Mouse (Mus musculus) megakaryocyte, embryonic 14.5 days (primary cell): ENCODE measurements around the gene Mark2. TPM values are rescaled to one million over a fixed set of nuclear protein-coding genes. Genes with fewer than 3 reads are reported as not detected.

Experiments
- H3K27me3 ChIP-seq: replicated peaks from 2 replicates; pipeline ENCODE3; 2012; ENCODE audit warnings: inconsistent platforms
- H3K36me3 ChIP-seq: replicated peaks from 2 replicates; pipeline ENCODE3; 2012; ENCODE audit warnings: low read length, inconsistent platforms, mixed read lengths
- H3K4me1 ChIP-seq: 2 replicates; pipeline ENCODE4 v1.6.1; 2012; ENCODE audit warnings: inconsistent platforms
- H3K4me3 ChIP-seq: replicated peaks from 2 replicates; pipeline ENCODE3; 2012; ENCODE audit warnings: moderate library complexity, mild to moderate bottlenecking, inconsistent platforms
- H3K9me3 ChIP-seq: 2 replicates; pipeline ENCODE4 v1.6.1; 2012; ENCODE audit warnings: inconsistent platforms
- FLI1 ChIP-seq: IDR thresholded peaks from 2 replicates; pipeline ENCODE4 v1.6.1; 2012; ENCODE audit warnings: low read length, inconsistent platforms, mixed read lengths
- GATA1 ChIP-seq: IDR thresholded peaks from 3 replicates; pipeline ENCODE4 v1.6.1; 2012; ENCODE audit warnings: mixed read lengths, low read length, inconsistent platforms, borderline replicate concordance
- polyA plus RNA-seq: library from polyadenylated mRNA; stranded (reverse); fragments of >175 nt; gene quantifications from 2 replicates; pipeline ENCODE4 v1.2.3, GENCODE M21; 2012; ENCODE audit warnings: low replicate concordance; ENCODE audit not compliant: insufficient read depth

The Mark2 gene
- polyA plus RNA-seq, 1 experiment = 179 TPM

- H3K9me3 ChIP-seq = 0 out of 2 replicates have a peak, but pooled peaks cover 3% of the 10 kb centered on the region
- H3K27me3 ChIP-seq = peaks cover 13% of the 10 kb centered on the region
- H3K4me1 ChIP-seq = peaks cover 84% of the 10 kb centered on the region
- peak overlapping the region; percentile 97 for H3K4me3 ChIP-seq
- TF ChIP-seq FLI1 (no peak), GATA1 (no peak)
- peaks cover 33% of the 10 kb centered on the region for H3K36me3 ChIP-seq
Observed at GRCm38 (mm10) chr19:7267781-7268721, 73.6 kb downstream of the Mark2 start.

DNA sequence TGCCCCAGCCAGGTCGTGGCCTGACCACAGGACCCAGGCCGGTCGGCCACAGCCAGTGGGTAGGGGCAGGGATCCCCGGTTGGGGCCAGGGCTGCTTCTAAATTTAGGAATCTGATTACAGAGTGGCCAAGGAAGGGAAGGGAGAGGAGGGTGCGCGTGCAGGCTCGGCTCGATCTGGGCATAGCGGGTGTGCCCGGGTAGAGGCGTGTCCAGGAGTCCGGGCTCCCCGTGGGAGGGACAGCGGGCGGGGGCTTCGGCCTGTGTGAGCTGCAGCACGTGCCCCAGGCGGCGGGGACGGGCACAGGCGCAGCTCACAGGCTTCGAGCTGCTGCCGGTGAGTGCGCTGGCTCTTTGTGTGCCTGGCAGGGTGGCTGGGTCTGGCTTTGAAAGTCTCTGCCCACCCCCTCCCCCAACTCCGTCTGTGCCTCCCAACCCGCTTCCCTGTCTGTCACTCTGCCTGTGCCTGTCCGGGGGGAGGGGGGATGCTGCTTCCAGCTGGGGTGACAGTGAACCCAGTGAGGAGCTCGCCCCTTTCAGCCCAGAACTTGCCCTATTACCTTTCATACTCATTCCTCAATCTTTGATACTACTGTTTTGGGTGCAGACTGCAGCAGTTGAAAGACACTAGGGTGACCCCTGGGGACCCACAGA lies 74.4 kb downstream of the Mark2 start, which contains the start of gene Rcor2:
TSS of gene Rcor2 (plus strand) at position 235 of the 651 bp plus-strand sequence.
- Histone ChIP-seq H3K4me3 (peak within 1 kb of the TSS; percentile 97), H3K36me3 (peaks cover 25% of the 10 kb centered on the region), H3K9me3 (peaks cover 9% of the 10 kb centered on the region), H3K27me3 (peaks cover 18% of the 10 kb centered on the region), H3K4me1 (peaks cover 88% of the 10 kb centered on the region)
- TF ChIP-seq GATA1 (no peak), FLI1 (no peak)

GRCm38 (mm10) chr19:7266421-7266831 lies 75.2 kb downstream of the Mark2 start:
- TF ChIP-seq GATA1 (no peak), FLI1 (no peak)
- Histone ChIP-seq H3K36me3 (peaks cover 17% of the 10 kb centered on the region), H3K27me3 (peaks cover 18% of the 10 kb centered on the region)

DNA sequence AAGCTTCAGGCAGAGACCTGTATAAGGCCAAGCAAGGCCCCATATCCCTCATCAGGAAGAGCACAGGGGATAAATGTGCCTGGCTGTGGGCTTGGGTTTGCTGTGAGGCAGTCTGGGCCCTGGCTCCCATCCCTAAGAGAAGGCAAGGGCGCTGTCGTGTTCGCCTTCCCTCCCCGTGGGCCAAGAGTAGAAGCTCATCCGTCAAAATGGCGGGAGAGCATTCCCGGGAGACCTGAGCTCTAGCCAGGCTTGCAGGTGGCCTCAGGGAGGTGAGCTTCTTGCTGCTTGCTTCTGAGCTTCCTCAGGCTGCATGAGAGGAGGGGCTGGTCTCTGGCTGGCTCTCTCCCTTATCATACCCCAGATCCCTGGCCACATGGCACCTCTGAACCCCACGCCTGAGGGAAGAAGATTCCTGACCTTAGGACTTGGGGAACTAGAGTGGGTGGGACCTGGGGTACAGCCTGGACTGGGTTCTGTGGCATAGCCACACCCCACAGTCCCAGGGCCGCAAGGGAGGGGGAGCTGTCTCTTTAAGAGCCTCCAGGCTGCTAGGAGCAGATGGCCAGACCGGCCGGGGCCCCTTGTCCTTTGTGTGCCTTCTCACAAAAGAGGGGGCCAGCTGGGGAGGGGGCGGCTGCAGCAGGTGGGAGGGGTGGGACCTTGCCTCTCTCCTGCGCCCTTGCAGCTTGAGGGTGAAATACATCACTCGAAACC lies 76.0 kb downstream of the Mark2 start:
- TF ChIP-seq GATA1 (no peak), FLI1 (no peak)
- Histone ChIP-seq H3K4me1 (peaks cover 78% of the 10 kb centered on the region), H3K27me3 (peaks cover 18% of the 10 kb centered on the region), H3K36me3 (peaks cover 9% of the 10 kb centered on the region), H3K4me3 (no peak overlapping the region), H3K9me3 (peaks cover 12% of the 10 kb centered on the region)

More at GRCm38 (mm10) chr19:7266421-7266831, 75.2 kb downstream of the Mark2 start:
- Histone ChIP-seq H3K9me3 (peaks cover 12% of the 10 kb centered on the region), H3K4me1 (peaks cover 86% of the 10 kb centered on the region), H3K4me3 (peak overlapping the region; percentile 97)

DNA sequence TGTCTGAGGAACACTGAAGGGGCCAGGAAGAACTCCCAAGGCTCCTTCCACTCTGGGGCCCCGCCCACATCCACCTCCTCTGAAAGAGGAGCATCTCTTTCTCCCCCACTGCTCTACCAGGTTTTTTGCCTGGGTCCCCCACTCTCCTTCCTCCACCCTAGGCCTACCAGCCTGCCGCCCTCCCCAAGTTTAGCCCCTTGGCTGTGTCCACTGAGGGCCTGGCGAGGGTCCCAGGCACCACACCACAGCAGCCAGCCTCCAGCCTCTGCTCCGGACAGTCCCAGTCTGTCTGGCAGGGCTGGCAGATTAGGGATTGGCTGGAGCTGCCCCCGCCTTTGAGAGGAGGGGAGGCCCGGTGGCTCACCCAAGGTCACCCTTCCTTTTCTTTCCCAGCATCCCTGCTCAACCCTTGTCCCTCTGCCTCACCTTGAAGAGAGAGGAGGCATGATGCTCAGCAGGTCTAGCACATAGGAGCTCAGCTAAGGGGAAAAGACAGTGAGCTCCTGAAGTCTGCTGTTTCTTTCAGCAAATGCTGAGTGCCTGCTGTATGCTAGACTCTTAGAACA lies 76.8 kb downstream of the Mark2 start:
- TF ChIP-seq GATA1 (no peak), FLI1 (no peak)
- H3K36me3 ChIP-seq = peaks cover 2% of the 10 kb centered on the region
- H3K9me3 ChIP-seq = peaks cover 12% of the 10 kb centered on the region
- peaks cover 71% of the 10 kb centered on the region for H3K4me1 ChIP-seq
- peaks cover 18% of the 10 kb centered on the region for H3K27me3 ChIP-seq
- H3K4me3 ChIP-seq = no peak overlapping the region

- peaks cover 12% of the 10 kb centered on the region for H3K9me3 ChIP-seq
- TF ChIP-seq GATA1 = no peak
- no peak for TF ChIP-seq FLI1
- H3K4me1 ChIP-seq = peaks cover 64% of the 10 kb centered on the region
- no peaks in the 10 kb centered on the region for H3K36me3 ChIP-seq
- H3K4me3 ChIP-seq = no peak overlapping the region
- peaks cover 18% of the 10 kb centered on the region for H3K27me3 ChIP-seq
Observed at GRCm38 (mm10) chr19:7264088-7264765, 77.4 kb downstream of the Mark2 start.

DNA sequence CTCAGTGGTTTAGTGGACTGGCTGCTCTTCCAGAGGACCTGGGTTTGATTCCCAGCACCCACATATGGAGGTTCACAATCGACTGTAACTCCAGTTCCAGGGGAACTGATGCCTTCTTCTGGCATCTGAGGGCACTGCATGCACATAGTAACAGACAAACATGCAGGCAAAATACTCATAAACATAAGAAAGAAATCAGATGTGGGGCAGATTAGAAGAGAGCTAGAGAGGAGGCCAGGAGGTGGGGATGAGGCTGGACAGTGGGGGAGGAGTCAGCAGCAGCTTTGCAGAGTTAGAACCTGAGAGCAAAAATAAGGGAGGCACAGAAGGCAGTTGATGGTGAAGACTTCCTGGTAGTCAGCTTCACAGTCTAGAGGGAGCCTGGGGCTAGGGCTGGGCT lies 79.1 kb downstream of the Mark2 start:
- H3K4me3 ChIP-seq = no peak overlapping the region
- H3K9me3 ChIP-seq = peaks cover 9% of the 10 kb centered on the region
- no peaks in the 10 kb centered on the region for H3K36me3 ChIP-seq
- no peak for TF ChIP-seq GATA1
- no peak for TF ChIP-seq FLI1
- H3K4me1 ChIP-seq = peaks cover 49% of the 10 kb centered on the region
- H3K27me3 ChIP-seq = peaks cover 15% of the 10 kb centered on the region

DNA sequence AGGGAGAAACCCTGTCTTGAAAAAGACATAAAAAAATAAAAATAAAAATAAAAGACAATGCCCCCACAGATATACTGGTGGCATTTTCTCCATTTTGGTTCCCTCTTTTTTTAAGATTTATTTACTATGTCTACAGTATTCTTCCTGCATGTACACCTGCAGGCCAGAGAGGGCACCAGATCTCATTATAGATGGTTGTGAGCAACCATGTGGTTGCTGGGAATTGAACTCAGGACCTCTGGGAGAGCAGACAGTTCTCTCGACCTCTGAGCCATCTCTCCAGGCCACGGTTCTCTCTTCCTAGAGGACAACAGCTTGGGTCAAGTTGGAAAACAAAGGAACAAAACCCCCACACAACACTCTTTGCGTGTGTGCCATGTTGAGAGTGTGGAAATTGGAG lies 79.7 kb downstream of the Mark2 start:
- H3K4me3 ChIP-seq = no peak overlapping the region
- H3K27me3 ChIP-seq = peaks cover 16% of the 10 kb centered on the region
- peaks cover 42% of the 10 kb centered on the region for H3K4me1 ChIP-seq
- TF ChIP-seq FLI1 = no peak
- TF ChIP-seq GATA1 = no peak
- no peaks in the 10 kb centered on the region for H3K36me3 ChIP-seq
- peaks cover 9% of the 10 kb centered on the region for H3K9me3 ChIP-seq

GRCm38 (mm10) chr19:7261476-7261875 lies 80.2 kb downstream of the Mark2 start:
- H3K4me1 ChIP-seq = peaks cover 37% of the 10 kb centered on the region
- H3K27me3 ChIP-seq = peaks cover 16% of the 10 kb centered on the region
- TF ChIP-seq FLI1 = no peak
- TF ChIP-seq GATA1 = no peak
- H3K9me3 ChIP-seq = peaks cover 9% of the 10 kb centered on the region
- no peaks in the 10 kb centered on the region for H3K36me3 ChIP-seq
- H3K4me3 ChIP-seq = no peak overlapping the region
